Mouse (Mus musculus) mesoderm, embryonic 11.5 days (tissue): ENCODE data around the gene Zdhhc14.
A peak's percentile ranks its signal among the peaks of the same experiment; 100 is the strongest.

Experiments used
- DNase-seq: peaks from one replicate; pipeline ENCODE4 v3.0.0-alpha.2; 2012; ENCODE audit warnings: low read depth, low spot score

The Zdhhc14 gene

DNA sequence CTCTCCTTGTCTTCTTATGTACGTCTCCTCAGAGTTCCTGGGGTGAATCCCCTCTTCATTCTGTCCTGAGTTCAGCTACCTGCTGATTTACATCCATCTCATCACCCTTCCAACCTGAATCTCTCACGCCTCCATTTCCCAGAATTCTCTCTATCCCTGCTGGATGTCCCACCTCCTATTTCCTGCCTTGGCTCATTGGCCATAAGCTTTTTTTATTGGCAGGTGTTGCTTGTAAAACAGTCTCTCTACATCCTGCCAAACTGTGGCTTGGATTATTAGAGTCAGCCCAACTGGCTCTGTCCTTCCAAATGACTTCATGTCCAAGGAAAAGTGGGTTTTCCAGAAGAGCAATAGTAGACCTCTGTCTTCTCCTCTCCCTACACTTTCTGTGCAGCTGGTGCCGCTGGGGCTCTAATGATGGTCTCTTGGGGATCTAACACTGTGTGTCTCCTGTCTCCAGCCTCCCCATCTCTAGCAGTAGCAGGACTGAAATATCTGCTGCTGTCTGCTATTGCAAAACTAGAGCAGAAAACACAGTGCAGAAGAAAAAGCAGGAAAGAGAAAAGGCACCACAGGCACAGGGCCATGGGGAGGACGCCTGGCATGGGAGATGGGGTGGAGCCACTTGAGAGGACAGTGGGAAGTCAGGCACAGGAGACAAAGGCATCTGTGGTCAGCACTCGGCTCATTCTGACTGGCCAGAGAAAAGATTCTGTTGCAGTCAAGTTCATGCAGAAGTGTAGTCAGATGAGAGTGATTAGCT lies 288.0 kb downstream of the Zdhhc14 start:
- no peak for DNase-seq

GRCm38 (mm10) chr17:5785238-5785637 lies 292.9 kb downstream of the Zdhhc14 start:
- DNase-seq: no peak

DNA sequence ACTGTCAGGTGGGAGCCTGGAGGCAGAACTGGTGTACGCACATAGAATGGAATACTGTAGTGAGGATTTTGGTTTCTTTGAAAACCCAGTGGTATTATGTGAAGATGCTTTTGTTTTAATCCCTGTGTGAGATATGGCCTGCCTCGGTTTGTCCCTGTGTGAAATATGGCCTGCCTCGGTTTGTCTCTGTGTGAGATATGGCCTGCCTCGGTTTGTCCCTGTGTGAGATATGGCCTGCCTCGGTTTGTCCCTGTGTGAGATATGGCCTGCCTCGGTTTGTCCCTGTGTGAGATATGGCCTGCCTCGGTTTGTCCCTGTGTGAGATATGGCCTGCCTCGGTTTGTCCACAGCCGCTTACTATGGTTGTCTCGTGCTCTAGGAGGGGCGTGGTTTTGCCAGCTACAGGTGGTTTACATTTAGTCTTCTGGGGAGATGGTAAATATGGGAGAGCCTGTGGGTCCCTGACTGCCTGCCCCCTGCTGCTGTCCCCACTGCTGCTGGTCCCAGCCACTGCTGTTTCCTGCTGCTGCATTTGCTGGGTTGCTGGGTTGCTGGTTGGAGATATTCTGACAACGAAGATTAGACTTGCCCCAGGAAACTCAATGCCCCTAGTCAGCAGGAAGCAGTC lies 299.9 kb downstream of the Zdhhc14 start:
- no peak for DNase-seq

DNA sequence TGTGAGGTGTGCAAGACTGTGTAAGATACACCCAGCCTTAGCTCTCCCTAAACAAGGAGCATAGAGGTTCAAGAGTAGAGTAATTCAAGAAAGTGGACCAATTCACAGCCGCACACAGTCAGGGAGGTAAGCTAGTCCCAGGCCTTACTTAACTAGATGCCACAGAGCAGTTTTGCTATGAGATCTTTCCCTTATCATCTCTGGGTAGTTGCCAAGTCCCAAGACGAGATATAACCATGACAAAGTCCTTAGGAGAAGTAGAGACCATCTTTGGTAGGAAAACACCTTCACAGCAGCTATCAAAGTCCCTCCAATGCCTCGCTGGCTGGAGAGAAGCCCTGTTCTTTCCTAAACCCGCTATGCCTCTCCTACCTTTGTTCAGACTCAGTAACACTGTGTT lies 301.2 kb downstream of the Zdhhc14 start:
- no peak for DNase-seq

GRCm38 (mm10) chr17:5794276-5794675 lies 301.9 kb downstream of the Zdhhc14 start:
- no peak for DNase-seq

DNA sequence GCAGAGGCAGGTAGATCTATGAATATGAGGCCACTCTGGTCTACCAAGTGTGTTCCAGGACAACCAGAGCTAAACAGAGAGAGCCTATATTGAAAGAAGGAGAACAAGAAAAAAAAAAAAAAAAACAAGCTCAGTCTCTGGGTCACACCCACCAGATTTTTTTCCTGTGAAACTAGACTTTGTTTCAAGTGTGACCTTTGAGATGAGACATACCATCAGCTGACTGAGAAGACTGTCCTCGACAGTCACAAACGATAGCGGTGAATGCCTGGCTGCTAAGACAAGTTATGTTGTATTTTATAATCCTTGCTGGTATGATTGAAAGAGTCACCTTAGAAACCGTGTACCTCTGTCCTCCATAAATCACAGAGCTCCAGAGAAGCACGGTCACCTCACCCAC lies 303.0 kb downstream of the Zdhhc14 start:
- no peak for DNase-seq

- peak; percentile 91 for DNase-seq
These were observed 303.5 kb downstream of the Zdhhc14 start for GRCm38 (mm10) chr17:5795878-5796277.

- no peak for DNase-seq
These were observed 304.9 kb downstream of the Zdhhc14 start for GRCm38 (mm10) chr17:5797124-5797760.

DNA sequence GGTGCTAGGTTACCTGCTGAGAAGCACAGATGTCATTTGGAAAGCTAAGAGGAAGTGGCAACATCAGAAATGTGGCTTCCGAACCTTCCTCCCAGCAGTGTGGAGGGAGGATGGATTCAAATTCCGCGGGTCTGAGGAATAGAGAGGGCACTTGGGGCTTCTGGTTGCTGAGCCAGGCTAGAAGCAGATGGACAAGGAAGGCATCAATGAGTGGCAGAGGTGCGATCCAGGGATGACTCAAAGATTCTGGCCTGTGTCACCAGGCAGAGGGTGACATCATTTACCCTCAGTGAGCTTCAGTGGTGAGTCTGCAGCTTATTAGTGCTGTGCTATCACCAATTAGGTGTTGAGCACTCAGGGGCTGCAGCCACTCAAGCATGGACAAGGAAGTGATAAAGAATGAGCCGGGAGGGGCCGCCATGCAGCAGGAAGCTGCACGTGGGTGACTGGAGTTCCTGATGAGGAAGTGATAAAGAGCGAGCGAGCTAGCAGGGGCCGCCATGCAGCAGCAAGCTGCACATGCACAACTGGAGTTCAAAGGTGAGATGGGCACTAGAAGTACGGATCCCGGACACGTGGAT lies 306.0 kb downstream of the Zdhhc14 start:
- no peak for DNase-seq

DNA sequence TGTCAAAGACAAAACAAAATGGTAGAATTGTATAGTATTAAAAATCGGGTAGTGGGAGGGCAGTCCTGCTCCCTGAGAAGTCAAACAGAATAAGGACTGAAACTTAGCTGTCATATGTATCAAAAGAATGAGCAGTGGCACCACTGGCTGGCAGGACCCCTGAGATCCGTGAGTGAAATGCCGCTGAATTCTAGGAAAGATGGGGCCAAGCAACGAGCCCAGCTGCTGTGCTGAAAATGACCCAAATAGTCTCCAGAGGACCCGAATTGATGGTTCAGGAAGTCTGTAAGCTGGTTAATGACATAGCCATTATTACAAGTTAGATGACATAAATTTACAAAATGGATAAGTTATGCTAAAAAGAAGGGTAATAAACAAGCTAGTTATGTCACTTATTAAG lies 306.5 kb downstream of the Zdhhc14 start:
- no peak for DNase-seq

DNA sequence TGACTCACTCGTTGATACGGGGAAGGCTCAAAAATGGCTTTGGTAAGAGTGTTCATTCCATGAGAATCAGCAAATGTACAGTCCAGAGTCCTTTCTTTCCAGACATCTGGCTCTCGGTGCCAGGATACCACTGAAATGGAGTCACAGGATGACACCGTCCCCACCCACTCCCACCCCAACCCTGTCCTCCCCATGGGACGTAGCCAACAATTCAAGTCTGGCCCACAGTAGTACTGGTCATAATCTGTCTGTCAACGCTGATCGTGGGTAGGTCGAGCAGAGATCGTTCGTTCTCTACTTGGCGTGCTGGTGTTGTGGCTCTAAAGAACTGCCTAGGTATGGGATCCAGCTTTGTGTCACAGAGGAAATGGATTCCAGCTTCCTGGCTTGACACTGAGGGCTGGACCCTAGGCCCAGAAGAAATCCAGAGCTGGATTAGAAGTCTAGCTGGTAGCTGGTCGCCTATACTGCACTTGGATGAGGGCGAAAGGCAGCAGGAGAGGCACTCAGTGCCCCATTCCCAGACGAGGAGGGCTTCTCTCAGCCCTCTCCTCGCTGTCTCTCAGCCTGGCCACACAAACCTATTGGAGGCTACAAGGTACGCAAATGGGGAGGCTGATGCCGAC lies 307.2 kb downstream of the Zdhhc14 start:
- DNase-seq: no peak

- DNase-seq: no peak
These were observed 307.9 kb downstream of the Zdhhc14 start for GRCm38 (mm10) chr17:5800254-5800653.

DNA sequence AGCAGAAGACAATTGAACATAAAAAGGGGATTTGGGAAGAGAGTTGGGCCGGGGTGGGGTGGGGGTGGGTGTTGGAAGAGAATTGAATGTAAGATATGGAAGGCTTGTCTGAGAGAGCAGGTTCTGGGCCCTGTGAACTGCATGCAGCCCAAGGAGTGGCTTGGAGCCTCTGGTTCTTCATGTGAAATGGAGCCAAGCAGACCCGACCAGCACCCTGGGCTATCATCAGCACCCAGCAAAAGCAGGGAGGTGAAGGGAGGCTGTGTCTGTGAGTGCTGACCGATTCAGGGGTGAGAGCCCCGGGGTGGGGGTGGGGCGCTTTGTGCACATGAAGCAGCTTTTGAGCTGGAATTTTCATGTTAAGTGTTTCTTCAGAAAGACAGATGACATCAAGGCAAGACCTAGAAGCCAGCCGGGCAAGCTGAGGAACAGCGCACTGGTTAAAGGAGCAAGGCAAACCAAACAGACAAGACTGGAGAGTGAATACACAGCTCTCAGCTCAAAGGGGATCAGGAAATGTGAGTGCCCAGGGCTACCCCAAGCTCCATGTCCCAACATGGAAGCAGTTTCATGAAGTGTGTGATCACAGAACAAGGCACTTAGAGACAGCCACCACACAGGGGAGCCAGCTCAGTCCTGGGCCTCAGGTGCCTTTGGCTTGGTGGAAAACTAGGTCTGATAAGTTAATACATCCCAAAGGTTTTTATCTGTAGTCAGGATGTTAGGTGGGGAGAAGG lies 308.6 kb downstream of the Zdhhc14 start:
- no peak for DNase-seq

- DNase-seq: no peak
These were observed 309.7 kb downstream of the Zdhhc14 start for GRCm38 (mm10) chr17:5801761-5802655.

GRCm38 (mm10) chr17:5802656-5802955 lies 310.2 kb downstream of the Zdhhc14 start:
- DNase-seq: no peak
